Mouse (Mus musculus) erythroblast, embryonic 14.5 days (primary cell): Measurements from ENCODE around the gene Stat5a.

Source experiments
- GATA1 ChIP-seq: IDR thresholded peaks from 2 replicates; pipeline ENCODE4 v1.6.1; 2012; ENCODE audit warnings: low read length, inconsistent platforms, mixed read lengths
- TAL1 ChIP-seq: IDR thresholded peaks from 3 replicates; pipeline ENCODE4 v1.6.1; 2012; ENCODE audit warnings: low read length, inconsistent platforms, mixed read lengths

DNA sequence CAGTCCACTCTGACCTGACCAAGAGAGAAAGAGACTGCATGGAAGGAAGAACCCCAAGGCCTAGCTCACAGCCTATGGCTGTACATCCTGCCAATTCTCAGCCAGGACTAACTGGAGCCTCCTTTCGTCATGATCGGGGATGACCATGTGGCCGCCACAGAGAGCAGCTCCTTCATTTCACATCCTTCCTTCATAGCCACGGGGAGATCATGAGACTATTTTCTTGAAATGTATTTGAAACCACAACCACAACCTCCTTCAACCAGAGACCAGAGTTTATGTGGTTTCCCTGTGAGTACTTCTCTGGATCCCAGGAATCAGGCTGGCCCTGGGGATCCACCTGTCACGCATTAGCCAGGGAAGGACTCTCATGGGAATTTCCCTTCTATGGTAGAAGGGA, 6.1 kb upstream of the Stat5a start:
- TF ChIP-seq TAL1 = no peak
- no peak for TF ChIP-seq GATA1
